Mouse (Mus musculus): ENCODE data around the gene Tead4.

DNA sequence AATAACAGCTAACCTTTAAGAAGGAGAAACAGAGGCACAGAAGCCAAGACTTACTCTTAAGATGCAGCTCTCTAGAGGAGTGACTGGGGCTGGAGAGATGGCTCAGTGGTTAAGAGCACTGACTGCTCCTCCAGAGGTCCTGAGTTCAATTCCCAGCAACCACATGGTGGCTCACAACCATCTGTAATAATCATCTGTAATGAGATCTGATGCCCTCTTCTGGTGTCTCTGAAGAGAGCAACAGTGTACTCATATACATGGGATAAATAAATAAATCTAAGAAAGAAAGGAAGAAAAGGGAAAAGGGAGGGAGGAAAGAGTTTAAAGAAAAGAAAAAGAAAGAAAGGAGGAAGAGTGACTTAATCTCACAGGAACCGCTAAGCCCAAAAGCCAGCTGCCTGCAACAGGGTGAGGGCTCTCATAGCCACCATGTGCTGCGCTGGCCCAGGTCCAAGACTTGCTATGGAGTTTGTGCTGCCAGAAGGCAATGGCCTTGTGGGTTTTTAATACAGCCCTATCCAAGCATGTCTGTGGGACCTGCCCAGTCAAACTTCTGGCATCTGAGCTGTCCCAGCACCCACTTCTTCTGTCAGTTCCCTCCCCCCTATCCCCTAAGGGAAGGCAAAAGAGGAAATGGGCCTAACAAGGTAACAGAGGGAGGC, 63.4 kb downstream of the Tead4 start:
- TF ChIP-seq POLR2A (IDR thresholded peaks at IDR 0.05; ENCODE audit: extremely low read depth, insufficient read depth, low read length) (no peak), CTCF (IDR thresholded peaks at IDR 0.05; ENCODE audit: low read depth, low read length) (no peak)
